Mouse (Mus musculus): ENCODE data around the gene Grm4.

DNA sequence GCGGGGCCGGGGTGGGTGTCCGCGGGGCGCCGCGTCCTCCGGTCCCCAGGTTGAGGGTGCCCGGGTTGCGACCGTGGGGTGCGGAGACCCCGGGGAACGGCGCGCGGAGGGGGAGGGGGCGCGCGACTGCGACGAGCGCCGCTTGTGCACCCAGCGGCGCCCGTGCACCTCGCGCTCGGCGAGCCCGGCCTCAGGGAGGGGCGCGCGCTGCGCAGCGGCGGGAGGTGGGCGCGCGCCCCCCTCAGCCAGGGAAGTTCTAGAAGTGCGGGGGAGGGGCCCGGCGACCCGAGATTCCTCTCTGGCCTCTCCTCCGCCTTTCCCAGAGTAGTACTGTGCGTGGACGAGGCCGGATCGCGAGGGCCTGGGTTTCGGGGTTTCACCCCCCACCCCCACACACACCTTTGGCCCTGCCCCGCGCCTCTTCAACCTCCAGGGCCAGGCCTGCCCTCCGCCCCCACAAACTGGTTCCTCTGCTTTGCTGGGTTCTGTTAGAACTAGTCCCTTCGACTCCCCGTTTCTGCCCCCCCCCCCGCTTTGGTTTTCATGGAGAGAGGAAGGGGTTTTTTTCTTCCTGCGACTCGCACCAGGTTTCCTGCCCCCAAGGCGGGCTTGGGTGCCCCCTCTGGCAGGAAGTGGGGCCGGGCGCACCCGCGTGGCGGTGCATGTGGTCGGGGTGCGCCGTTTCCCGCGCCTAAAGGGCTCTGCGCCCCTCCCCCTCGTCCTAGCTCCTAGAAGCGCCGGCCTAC is 36.2 kb upstream of the Grm4 start:
- TF ChIP-seq GATA1 (IDR thresholded peaks at IDR 0.05; ENCODE audit: borderline replicate concordance, low read length) (no peak), CTCF (IDR thresholded peaks at IDR 0.05; ENCODE audit: low read depth, low read length) (no peak), TAL1 (conservative IDR thresholded peaks at IDR 0.05; ENCODE audit: low read depth, low read length) (no peak)
